Mouse (Mus musculus) CD4-positive, CD25-positive, alpha-beta regulatory T cell, adult 4 months (primary cell): ENCODE results near the gene Fgf15. TPM values are rescaled to one million over a fixed set of nuclear protein-coding genes. Genes with fewer than 3 reads are reported as not detected.
"Not testable (repeated sequence)": the region's sequence is repeated elsewhere in the genome, so short reads cannot be mapped to it uniquely, and the experiment has no call there.

Experiments used
- ATAC-seq: one replicate; pipeline ENCODE4 v1.8.0; 2017
- polyA plus RNA-seq, 2 experiments: library from polyadenylated mRNA; unstranded; fragments of 100-300 nt; shearing (Covaris generic); gene quantifications; one replicate each; pipeline ENCODE4 v1.2.1; 2017

Fgf15 gene
- polyA plus RNA-seq, 2 experiments from 2014 or later = not detected

DNA sequence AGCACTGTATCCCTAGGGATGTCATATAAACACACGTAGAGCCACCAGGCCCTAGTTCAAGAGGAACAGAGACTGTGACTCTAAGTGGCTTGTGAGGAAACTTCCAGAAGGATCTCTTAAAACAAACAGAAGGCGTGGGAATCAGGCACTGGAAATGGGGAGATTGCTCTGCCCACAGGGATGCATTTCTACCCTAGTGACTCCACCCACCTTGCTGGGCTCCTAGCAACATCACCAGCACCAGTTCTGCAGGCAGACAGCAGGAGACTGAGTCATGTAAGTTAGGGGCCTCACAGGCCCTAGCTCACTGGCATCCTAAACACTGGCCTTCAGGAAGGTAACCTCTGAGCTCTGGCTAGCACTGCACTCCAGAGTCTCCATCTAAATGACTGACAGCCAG, 4.5 kb upstream of the Fgf15 start:
- ATAC-seq = no peak

DNA sequence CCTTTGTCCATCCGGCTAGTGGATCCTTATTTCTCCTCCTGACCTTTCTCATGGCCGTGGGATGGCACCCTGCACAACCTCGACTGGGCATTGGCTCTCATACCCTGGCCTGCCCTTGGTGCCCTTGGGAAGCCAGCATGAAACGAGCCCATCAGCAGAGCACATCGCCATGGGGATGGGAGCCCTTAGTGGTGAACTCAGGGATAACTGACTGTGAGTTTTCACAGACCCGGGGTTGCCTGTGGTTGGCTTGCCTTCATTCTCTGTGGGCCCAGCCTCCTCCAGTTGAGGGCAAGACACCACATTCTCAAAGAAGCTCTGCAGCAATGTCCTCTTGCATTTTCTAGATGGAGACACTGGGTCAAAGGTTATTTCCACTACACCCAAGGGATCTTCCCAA, 4.0 kb upstream of the Fgf15 start:
- ATAC-seq = no peak

DNA sequence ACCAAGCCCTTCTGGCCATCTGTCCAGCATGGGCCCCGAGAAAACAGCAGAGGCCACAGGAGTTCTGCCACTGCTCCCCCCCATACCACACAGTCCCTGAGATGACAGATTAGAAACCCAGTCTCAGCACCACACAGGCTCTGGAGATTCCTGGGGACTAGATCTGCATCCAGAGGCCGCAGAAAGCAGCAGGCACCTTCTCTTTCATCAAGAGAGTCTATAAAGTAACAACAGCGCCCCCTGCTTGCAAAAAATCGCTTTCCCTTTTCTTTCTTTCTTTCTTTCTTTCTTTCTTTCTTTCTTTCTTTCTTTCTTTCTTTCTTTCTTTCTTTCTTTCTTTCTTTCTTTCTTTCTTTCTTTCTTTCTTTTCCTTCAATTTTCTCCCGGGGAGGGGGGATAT, 2.1 kb upstream of the Fgf15 start:
- no peak for ATAC-seq

DNA sequence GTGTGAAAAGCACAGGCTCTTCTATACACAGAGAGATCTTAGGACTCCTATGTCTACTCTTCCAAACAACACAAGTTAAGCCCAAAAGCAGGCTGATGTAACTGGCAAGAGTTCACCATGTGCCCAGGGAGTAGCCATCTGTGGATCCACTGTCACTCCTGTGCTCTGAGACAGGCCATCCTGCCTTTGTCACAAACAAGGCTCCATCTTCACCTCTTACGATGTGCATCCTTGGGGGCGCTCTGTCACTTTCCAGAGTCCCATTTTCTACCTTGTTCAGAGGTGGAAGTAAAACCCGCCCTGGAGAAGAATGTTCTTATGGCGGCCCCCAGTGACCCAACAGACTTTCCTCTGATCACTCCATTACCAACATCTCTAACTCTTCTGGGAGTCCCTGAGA, 1.6 kb upstream of the Fgf15 start:
- ATAC-seq = no peak

DNA sequence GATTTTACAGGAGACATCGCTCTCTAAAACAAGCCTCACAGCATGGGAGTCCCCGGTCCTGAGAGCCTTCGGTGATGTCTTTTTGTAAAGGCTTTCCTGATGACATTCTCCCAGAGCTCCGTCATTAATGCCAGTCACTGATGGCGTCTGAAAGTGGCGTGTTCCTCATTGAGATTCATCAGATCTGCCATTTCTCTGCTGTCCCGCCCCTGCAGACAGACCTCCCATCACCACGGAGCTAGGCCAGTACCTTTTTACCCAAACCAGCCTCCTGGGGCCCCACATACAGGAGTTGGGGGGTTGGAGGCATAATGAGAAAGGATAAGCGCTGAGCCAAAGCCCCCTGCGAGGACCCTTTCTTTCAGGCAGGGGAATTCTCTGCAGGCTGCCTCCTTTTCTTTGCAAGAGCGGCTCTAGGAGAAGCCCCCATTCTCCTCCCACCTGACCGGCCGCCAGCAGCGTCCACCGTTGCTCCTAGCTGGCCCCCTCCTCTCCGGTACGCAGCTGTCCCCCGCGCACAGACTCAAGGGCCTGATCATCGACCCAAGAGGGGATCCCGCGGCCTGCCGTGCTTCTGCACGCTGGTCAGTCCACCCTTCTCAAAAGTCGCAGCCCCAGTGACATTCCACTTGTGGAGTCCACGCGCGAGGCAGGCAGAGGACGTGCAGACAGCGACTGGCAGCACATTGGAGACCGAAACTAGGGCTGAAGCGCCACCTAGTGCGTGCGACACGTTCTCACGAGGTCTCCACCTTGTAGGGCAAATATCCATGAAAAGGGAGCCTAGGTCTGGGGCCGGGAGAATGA, 823 bp upstream of the Fgf15 start:
- ATAC-seq = peak; percentile 79

DNA sequence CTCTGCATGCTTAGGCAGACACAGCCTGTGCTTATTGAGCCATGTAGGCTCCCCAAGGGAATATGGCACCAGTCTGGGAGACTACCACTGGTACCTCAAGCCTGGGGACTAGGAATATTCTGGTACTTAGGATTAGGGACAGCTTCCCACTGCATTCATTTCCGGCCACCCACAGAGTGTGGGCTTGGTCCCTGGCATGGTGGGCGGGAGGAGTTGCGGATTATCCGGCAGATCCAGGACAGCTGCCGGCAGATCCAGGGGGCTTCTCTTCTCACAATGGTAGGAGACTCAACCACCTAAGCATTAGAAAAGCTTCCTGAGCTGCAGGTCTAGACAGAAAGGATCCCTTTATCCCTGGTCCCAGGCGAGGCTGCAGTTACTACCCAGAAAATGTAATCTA, 2.2 kb downstream of the Fgf15 start:
- ATAC-seq = no peak

DNA sequence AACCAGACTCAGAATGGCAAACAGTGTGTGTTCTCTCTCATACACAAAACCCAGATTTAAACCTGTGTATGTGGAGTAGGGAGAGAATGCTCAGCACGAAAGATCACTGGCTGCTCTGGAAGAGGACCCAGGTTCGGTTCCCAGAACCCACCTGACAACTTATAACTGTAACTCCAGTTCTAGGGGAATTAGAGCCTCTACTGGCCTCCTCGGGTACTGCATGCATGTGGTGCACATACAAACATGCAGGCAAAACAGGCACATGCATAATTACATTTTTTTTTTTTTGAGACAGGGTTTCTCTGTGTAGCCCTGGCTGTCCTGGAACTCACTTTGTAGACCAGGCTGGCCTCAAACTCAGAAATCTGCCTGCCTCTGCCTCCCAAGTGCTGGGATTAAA, 9.2 kb downstream of the Fgf15 start:
- not testable (repeated sequence) for ATAC-seq

DNA sequence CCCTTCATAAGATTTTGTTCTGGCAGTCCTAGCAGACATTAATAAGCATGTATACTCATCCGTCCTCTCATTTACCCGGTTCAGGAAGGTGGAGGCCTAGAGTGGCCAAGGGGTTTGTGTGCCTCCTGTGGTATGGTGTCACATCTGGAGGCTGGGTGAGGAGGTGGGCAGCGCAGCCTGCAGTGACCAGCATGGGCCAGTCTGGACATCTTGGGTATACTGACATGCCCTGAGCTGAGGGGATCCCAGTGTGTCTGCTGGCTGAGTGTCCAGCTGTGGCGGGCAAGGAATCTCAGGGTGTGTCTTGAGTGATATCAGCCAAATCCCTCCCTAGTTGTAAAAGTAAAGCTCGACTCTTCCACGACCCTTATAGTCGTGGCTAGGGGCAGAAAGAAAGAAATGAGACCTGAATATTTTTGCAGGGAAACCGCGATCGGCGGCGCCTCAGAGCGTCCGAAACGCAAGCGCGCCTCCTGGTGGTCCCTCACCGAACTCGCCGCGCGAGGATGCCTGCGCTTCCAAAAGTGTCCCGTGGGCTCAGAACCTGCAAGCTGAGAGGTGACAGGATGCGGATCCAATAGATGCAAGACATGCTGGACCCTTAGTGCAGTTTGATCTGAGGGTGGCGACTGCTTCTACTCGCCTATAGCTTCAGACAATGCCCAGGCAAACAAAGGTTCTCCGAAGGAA, 10.5 kb downstream of the Fgf15 start:
- peak; percentile 91 for ATAC-seq

DNA sequence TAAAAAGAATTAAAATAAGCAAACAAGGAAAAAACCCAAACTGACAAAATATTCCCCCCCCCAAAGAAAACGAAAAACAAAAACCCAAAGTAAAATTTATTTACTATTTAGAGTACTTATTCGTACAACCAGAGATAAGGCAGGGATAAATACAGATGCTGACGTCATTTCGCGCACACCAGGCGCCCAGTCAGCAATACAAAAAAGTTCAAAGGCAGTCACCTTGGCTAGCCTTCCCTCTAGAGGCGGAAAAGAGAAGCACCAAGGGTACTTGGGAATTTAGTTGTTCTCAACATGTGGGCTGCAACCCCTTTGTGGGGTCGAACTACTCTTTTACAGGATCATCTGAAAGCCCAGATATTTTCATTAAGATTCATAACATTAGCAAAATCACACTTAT, 11.5 kb downstream of the Fgf15 start:
- peak; percentile 71 for ATAC-seq

DNA sequence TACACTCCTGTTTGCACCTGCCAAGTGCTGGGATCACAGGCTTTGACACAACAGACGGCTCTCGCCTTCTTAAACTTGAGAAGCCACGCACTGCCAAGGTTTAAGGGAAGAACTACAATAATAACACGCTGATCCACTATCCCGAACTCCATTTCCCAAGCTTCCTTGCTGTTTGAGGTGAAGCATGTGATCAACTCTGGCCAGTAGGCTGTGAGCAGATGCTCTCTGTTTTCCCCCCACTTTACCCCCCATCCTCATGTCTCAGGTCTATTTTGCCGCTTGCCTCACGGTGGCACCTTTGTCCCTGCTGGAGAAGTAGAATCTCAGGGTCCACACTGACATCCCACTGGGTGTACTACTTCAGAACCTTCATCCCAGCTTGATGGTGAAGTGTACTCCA, 12.4 kb downstream of the Fgf15 start:
- ATAC-seq = no peak

DNA sequence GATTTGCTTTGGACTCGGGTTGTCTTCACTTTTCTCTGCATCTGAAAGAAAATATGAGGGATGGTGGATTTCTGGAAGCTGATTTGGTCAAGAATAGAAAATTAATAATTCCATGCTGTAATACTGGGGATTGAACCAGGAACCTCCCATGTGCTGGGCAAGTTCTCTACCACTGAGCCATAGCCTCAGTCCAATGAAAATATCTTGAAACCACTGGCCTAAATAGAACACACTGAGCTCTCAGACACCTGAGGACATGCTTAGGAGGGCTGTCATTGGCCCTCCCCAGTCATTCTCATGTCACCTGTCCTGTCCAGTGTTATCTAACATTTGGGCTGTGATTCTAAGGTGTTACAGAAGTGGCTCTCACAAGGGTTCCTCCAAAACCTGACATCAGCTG, 14.8 kb downstream of the Fgf15 start:
- no peak for ATAC-seq

DNA sequence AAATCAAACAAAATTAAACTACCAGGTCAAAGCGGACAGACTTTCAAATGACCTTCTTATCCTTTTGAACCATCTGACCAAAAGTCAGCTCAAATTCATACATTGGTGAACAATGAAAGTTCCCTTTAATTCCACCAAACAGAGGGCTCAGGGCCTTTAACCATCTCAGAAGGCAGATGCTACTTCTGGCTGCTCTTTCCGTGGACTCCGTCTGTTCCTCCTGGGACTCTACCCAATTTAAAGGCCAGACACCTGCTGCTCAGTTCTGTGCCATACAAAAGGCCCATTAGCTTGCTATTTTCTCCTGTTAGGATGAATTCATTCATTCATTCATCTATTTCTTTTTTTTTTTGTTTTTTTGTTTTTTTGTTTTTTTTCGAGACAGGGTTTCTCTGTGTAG, 16.6 kb downstream of the Fgf15 start:
- no peak for ATAC-seq

DNA sequence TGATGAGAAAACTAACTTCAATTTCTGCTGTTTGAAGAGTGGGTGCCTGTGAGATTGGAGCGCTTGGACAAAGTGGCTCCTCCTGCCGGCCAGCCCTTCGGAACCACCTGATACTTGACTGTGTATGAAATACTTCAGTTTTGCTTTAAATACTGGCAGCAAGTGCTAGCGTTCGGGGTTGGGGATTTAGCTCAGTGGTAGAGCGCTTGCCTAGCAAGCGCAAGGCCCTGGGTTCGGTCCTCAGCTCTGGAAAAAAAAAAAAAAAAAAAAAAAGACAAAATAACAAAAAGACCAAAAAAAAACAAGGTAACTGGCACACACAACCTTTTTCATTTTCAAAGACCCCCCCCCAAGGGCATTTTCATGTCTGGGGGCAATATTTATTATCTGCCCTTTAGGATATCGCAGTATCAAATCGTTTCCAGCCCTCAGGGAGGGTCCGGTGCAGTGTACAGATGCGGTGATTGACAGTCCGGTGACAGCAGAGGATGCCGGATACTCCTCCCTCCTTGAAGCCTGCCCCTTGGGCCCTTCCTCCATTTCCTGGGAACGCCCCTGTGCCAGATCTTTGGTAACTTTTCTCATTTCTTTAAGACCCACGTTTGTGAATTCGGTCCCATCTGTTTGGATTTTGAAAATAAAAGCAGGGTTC, 18.1 kb downstream of the Fgf15 start:
- ATAC-seq = peak; percentile 92

DNA sequence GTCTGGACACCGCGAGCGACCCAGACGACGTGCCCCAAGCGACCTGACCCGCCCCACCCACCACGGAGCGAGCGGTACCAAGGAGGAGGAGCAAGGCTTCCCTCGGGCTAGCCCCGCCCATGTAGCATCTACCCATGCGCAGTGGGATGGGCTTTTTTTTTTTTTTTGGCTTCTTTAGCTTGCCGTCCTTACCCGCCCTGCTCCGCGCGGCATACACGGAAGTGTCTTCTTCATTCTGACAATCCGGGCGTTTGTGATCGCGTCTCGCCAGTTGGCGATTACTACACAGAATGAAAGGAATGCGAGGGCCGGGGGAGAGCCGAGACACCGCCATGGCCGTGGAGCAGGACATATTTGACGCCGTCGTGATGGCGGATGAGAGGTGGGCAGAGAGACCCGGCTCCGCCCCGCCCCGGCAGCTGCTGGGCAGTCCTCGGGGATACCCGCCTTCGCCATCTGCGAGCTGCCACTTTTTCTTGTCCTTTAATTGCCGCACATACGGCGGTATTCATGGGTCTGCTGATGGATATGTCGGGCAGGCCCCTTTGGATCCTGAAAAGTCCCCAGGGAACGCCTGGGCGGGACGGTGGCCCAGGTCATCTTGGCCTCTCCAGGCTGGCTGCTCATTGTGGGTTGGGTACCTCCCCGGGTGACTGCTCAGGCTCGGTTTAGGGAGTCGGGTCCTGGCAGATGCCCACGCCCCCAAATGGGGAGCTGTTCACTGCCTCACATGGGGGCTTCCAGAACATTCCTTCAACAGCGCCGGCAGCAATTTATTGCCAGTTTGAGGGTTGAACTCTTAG, 18.8 kb downstream of the Fgf15 start, which contains the start of gene LTO1:
Gene LTO1 (plus strand): TSS at position 153 of the 803 bp plus-strand sequence.
- peak; percentile 90 for ATAC-seq

DNA sequence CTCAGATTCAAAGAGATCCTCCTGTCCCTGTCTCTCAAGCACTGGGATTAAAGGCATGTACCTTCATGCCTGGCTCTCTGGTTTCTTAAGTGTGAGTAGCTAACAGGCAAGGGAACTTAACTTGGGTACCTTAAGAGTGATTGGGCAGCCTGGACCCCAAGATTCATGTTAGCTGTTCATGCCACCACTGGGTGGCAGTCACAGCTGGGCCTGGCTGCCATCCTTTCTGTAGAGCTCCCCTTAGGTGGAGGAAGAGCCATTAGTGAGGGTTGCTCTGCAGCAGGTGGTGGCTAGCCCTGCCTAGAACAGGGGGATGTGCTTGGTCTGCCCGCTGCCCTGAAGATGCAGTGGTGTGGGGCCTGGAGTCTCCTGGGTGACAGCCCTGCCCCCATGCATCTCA, 22.5 kb downstream of the Fgf15 start:
- ATAC-seq = no peak

DNA sequence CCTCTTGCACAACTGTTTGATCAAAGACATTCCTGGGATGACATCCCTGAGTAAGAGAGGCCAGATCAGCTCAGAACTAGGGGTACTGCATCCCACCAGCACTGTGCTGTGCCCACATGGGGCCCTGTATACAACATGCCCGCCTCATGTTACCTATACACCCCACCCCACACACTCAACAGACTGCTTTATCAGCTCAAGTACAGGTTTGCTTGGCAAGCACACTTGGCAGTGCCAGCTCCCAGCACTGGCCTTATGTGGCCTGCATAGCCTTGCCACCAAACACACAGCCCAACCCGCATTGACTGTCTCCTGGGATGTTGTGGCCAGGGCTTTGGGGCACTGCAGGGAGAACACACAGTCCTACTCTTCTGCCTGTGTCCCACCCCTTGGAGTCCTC, 31.3 kb downstream of the Fgf15 start:
- ATAC-seq = no peak

DNA sequence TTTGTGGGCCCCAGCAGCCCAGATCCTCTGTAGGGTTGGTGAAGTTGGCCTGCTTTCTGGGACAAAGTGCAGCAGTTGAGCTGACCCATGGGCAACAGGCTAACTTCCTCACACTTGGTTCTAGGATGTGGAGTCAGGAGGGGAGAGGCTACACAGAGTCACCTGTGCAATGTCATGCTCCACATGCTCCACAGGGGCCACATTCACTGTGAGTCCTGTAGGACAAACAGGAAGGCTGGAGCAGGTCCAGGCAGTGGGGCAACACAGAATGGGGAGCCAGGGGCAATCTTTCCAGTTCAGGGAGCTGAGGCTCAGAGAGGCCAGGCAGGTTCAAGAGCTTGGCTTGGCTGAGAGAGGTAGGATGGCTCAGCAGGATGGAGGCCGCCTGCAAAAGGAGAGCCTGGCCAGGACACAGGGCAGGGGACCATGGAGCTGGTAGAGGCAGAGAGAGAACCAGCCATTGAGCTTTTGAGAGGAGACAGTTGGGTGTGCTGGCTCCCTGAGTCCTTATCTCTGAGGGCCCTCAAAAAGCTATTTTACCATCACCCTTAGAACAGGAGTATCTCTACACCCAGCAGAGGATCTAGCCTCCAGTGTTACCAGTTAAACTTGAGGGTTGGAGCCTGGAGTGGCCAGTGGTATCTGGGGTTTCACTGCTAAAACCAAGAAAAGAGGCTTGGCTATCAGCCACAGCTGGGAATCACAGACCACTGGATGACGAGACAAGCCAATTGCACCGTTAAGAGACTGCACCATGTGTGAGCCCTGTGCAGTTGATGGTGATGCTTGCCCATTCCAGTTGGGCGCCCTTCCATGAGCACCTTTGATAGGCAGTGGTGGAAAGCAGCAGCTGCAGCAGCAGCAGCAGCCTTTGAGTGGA, 31.9 kb downstream of the Fgf15 start:
- no peak for ATAC-seq

DNA sequence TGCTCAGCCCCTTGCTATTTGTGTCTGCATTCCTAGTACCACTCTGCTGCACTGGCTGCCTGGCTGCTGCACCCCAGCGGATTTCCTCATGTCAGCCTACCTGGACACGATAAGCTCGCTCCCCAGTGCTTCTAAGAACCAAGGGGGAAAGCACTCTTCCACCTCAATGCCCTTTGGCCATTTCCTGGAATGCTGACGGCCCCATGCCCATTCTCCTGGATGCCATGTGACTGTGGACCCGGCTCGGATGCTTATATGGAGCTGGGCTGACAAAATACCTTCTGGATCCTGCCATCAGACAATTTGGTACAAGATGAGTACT, 32.5 kb downstream of the Fgf15 start:
- ATAC-seq = no peak

DNA sequence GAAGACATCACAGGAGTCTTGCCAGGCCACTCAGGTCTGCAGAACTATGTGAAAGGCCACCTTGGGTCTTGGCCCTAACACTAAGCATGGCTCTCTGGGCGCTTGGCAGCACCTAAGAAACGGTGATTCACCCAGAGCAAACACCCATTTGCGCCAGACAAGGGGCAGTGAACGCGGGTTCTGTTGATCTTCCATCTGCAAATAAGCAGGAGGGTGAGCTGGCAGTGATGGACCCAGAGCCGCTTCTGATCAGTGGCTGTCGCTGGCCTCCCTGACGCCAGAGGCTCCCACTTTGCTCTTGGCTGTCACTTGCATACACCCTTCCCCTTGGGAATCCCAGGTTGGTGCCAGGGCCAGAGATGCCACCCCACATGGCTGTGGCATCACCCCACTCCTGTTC, 33.2 kb downstream of the Fgf15 start:
- ATAC-seq = no peak

DNA sequence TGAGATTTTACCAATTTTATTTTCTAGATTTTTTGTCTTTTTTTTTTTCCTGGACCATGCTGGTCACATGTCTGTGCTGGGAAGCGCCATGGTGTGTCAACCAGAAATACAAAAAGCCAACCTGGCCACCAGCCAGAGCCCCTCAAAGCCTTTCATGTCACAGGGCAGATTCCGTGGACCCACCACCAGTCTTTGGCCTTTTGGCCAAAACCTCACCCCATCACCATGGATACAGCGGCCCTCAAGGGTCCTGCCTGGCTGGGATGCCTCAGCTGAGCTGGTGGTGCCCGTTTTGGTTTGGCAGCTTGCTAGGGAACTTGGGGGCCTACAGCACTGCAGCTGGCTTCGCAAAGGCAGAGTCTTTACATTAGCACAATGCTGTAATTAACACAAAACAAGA, 33.6 kb downstream of the Fgf15 start:
- ATAC-seq = no peak

DNA sequence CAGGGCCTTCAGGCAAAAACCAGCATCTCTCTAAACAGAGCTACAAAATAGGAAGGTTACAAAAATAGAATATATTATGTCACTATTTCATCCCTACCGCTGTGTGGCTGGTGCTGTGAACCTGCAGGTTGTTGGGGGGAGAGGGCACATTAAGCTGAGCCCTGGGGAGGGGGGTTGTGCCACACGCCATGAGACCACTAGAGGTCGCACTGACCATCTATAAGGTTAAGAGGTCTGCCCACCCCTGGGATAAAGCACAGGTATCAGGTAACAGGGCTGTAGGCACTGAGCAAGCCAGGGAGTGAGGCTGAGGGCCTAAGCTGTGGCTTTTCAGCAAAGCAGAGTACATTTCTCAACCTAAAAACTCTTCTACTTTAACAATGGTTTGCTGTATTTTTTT, 35.4 kb downstream of the Fgf15 start:
- peak; percentile 62 for ATAC-seq

DNA sequence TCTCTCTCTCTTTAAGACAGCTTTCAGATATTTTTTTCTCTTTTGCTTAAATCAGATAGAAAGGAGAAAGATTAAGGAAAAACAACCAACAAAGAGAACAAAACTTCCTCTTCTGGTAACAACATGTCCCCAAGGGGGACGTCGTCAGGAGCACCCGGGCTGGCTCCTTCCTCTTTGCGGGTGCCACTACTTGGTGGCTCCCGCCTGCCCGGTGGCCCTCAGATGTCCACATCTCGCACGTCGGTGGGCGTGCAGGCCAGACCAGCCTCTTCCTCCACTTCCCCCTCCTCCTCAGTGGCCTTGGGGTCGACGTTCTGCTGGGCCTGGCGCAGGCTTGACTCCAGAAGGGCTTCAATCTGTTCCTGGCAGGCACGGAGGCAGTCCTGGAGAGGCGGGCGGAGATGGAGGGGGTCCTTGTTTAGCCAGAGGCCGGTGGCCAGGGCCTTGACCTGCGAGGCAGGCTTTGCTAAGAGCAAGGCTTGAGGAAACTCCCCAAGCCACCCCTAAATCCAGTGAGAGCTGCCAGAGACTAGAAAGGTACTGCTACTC, 36.1 kb downstream of the Fgf15 start:
- no peak for ATAC-seq
